Mouse (Mus musculus): ENCODE results near the gene Dpp9. TPM values are rescaled to one million over a fixed set of nuclear protein-coding genes. Genes with fewer than 3 reads are reported as not detected.

The Dpp9 gene
- 10.6 and 12.0 TPM in 2 replicates for polyA plus RNA-seq (2015; fragmentation: Nextera tagmentation; extraction: Ambion mirVana)

DNA sequence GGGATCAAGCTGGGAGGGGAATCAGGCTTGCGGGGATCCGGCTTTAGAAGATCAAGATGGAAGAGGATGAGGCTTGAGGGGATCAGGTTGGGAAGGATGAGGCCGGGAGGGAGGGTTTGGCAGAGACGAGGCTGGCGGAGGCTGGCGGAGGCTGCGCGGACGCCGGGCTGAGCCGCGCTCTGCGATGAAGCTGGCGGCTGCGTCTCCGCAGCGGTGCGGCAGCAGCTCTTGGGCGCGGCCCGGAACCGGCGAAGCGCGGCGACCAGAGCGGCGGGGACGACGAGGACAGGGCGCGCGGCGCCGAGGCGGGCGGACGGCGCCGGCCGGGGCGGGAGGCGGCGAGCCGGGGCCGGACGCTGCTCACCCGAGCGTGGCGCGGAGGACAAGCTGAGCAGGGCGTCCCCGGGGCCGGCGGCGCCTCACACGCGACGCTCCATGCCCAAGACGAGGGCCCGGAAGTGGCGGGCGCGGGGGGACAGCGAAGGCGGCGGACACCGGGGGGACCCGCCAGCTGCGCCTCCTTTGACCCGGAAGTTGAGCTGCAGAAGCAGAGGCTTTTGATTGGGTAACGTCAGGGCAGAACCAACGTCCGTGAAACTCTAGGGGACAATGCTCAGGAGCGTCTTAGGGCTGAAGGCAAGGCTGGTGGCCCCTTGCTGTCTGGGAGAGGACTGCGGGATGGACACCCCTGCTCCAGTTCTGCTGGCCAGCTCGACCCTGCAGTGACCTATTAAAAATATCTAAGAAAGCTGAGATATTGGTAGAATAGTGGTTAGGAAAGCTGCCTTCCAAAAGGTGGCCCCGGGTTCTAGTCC is at the start of gene Dpp9:
Dpp9 (minus strand) TSS at position 529 of the 815 bp plus-strand sequence.
- Histone ChIP-seq H3K4me1 (replicated peaks; ENCODE audit: control insufficient read depth, insufficient read depth, low read length) (peaks cover 4% of the 10 kb centered on the region), H3K4me3 (ENCODE audit: low read depth, low read length) (peak within 1 kb of the TSS; percentile 78), H3K9ac (ENCODE audit: low read depth, low read length) (peak within 1 kb of the TSS; percentile 86), H3K27me3 (replicated peaks; ENCODE audit: control insufficient read depth, insufficient read depth, low read length) (no peaks in the 10 kb centered on the region), H3K4me2 (replicated peaks; ENCODE audit: low read depth) (peak within 1 kb of the TSS; percentile 83), H3K27ac (ENCODE audit: low read depth, low read length) (peak within 1 kb of the TSS; percentile 91), H3K36me3 (ENCODE audit: control insufficient read depth, insufficient read depth) (0 out of 2 replicates have a peak, but pooled peaks cover 8% of the 10 kb centered on the region), H3K9me3 (ENCODE audit: control insufficient read depth) (no peaks in the 10 kb centered on the region)
- 0% methylated on average over 49 of the region's 78 CpGs for WGBS
- peak; percentile 52 for TF ChIP-seq CTCF (IDR thresholded peaks at IDR 0.05; ENCODE audit: low read depth)
- ATAC-seq = peak; percentile 99

DNA sequence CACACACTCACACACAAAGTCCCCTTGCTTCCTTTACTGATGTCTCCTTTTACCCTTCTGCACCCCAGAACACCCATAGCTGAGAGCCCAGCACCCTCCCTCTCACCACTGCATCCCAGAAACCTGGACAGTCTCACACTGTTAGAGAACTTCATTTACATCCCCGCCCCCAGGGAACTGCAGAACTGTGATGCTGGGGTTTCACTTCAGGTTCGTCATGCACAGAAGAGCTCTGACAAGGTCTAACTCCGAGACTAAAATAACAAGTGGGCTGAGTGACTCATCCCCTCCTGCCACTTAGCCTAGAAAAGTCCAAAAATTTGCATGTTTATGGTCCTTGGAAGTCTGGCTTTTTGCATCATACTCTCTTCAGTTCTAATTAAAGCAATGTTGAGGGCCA is 47.6 kb upstream of the Dpp9 start:
- no peak overlapping the region for H3K9ac ChIP-seq (ENCODE audit: low read depth, low read length)
- H3K36me3 ChIP-seq (ENCODE audit: control insufficient read depth, insufficient read depth) = peaks cover 29% of the 10 kb centered on the region
- WGBS = 58% methylated on average over 3 of the region's 3 CpGs
- H3K4me1 ChIP-seq (replicated peaks; ENCODE audit: control insufficient read depth, insufficient read depth, low read length) = no peaks in the 10 kb centered on the region
- no peak overlapping the region for H3K27ac ChIP-seq (ENCODE audit: low read depth, low read length)
- H3K27me3 ChIP-seq (replicated peaks; ENCODE audit: control insufficient read depth, insufficient read depth, low read length) = no peaks in the 10 kb centered on the region
- no peak for TF ChIP-seq CTCF (IDR thresholded peaks at IDR 0.05; ENCODE audit: low read depth)
- H3K4me2 ChIP-seq (replicated peaks; ENCODE audit: low read depth) = no peak overlapping the region
- no peaks in the 10 kb centered on the region for H3K9me3 ChIP-seq (ENCODE audit: control insufficient read depth)
- no peak overlapping the region for H3K4me3 ChIP-seq (ENCODE audit: low read depth, low read length)
- ATAC-seq = no peak

DNA sequence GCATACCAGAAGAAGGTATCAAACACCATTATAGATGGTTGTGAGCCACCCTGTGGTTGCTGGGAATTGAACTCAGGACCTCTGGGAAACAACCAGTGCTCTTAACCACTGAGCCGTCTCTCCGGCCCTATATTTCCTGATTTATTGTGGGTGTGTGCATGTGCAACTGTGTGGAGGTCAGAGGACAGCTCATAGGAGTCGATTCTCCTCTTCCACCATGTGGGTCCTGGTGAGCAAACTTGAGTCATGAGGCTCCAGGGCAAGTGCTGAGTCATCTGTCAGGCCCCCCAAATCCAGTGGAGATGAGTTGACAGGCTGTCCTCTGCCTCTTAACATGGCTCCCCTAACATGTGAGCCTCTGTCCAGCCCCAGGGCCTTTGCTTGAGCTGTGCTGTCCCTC is 47.2 kb upstream of the Dpp9 start:
- Histone ChIP-seq H3K27ac (ENCODE audit: low read depth, low read length) (no peak overlapping the region), H3K4me1 (replicated peaks; ENCODE audit: control insufficient read depth, insufficient read depth, low read length) (no peaks in the 10 kb centered on the region), H3K36me3 (ENCODE audit: control insufficient read depth, insufficient read depth) (peaks cover 27% of the 10 kb centered on the region), H3K9ac (ENCODE audit: low read depth, low read length) (no peak overlapping the region), H3K9me3 (ENCODE audit: control insufficient read depth) (no peaks in the 10 kb centered on the region), H3K4me2 (replicated peaks; ENCODE audit: low read depth) (no peak overlapping the region), H3K27me3 (replicated peaks; ENCODE audit: control insufficient read depth, insufficient read depth, low read length) (no peaks in the 10 kb centered on the region), H3K4me3 (ENCODE audit: low read depth, low read length) (no peak overlapping the region)
- 40% methylated on average over 3 of the region's 3 CpGs for WGBS
- TF ChIP-seq CTCF (IDR thresholded peaks at IDR 0.05; ENCODE audit: low read depth) = no peak
- ATAC-seq = no peak

DNA sequence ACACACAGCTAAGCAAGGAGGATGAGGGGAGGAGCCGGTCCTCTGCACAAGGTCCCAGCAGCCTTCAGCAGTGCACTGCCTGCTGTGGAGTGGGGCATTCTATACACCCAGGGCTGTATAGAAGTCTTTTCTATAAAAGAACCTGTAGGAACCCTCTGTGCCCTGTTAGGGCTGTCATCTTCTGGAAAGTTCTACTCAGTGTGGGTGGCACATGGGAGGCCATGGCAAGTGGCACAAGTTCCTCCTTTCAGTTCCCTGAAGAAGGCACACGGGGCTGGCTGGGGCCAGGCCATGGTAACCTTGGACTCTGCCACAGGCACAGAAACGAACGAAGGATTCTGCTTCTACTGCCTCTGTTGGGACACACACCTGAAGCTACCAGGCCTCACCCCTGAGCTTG is 46.3 kb upstream of the Dpp9 start:
- no peaks in the 10 kb centered on the region for H3K9me3 ChIP-seq (ENCODE audit: control insufficient read depth)
- no peak overlapping the region for H3K4me3 ChIP-seq (ENCODE audit: low read depth, low read length)
- no peak for TF ChIP-seq CTCF (IDR thresholded peaks at IDR 0.05; ENCODE audit: low read depth)
- no peak overlapping the region for H3K27ac ChIP-seq (ENCODE audit: low read depth, low read length)
- no peaks in the 10 kb centered on the region for H3K27me3 ChIP-seq (replicated peaks; ENCODE audit: control insufficient read depth, insufficient read depth, low read length)
- WGBS = 67% methylated on average over 4 of the region's 4 CpGs
- no peak overlapping the region for H3K9ac ChIP-seq (ENCODE audit: low read depth, low read length)
- no peak overlapping the region for H3K4me2 ChIP-seq (replicated peaks; ENCODE audit: low read depth)
- peaks cover 27% of the 10 kb centered on the region for H3K36me3 ChIP-seq (ENCODE audit: control insufficient read depth, insufficient read depth)
- no peaks in the 10 kb centered on the region for H3K4me1 ChIP-seq (replicated peaks; ENCODE audit: control insufficient read depth, insufficient read depth, low read length)
- no peak for ATAC-seq

DNA sequence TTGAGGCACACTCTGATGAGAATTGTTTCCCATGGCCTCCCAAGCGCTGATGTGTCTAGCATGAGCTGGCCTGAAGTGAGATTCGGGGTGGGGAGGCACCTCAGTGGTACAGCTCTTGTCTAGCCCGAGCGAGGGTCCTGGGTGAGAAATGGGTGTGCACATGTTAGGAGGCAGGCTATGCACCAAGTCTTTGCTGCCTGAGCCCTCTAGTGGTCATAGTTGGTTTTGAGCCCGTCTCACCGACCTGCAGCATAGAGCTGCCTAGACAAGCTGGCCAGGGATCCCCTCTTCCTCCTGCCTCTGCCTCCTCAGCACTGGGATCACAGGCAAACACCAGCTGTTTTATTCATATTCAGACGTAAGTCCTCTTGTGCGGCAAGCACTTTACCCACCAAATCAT is 45.3 kb upstream of the Dpp9 start:
- 22% methylated on average over 8 of the region's 8 CpGs for WGBS
- Histone ChIP-seq H3K4me3 (ENCODE audit: low read depth, low read length) (no peak overlapping the region), H3K36me3 (ENCODE audit: control insufficient read depth, insufficient read depth) (peaks cover 33% of the 10 kb centered on the region)

DNA sequence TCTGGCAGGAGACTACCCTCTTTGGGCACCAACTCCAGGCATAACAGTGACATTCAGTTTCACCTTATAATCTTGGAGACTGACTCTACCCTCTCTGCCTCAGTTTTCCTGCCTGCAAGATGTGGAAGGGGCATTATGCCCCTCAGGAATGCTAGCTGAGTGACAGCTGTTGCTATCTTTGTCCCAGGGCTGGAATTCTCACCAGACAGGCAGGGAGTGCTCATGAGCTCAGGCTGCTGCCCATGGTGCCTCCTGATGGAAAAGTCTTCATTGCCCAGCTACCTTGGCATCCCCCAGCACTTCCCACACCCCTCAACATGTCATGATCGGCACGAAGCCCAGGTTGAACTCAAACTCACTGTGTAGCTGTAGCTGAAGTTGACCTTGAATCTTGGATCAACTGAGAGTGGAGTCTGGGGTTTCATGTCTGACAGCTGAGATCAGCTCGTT is 44.0 kb upstream of the Dpp9 start:
- H3K4me2 ChIP-seq (replicated peaks; ENCODE audit: low read depth) = no peak overlapping the region
- no peaks in the 10 kb centered on the region for H3K4me1 ChIP-seq (replicated peaks; ENCODE audit: control insufficient read depth, insufficient read depth, low read length)
- H3K36me3 ChIP-seq (ENCODE audit: control insufficient read depth, insufficient read depth) = peaks cover 35% of the 10 kb centered on the region
- H3K4me3 ChIP-seq (ENCODE audit: low read depth, low read length) = no peak overlapping the region
- WGBS = 80% methylated on average over 3 of the region's 3 CpGs
- ATAC-seq = no peak
- no peaks in the 10 kb centered on the region for H3K27me3 ChIP-seq (replicated peaks; ENCODE audit: control insufficient read depth, insufficient read depth, low read length)
- H3K9ac ChIP-seq (ENCODE audit: low read depth, low read length) = no peak overlapping the region
- H3K9me3 ChIP-seq (ENCODE audit: control insufficient read depth) = no peaks in the 10 kb centered on the region
- no peak for TF ChIP-seq CTCF (IDR thresholded peaks at IDR 0.05; ENCODE audit: low read depth)
- no peak overlapping the region for H3K27ac ChIP-seq (ENCODE audit: low read depth, low read length)

More for the DNA sequence above, 45.3 kb upstream of the Dpp9 start:
- peak; percentile 46; the same call in 1 of the 2 replicates for ATAC-seq
- Histone ChIP-seq H3K9me3 (ENCODE audit: control insufficient read depth) (no peaks in the 10 kb centered on the region), H3K9ac (ENCODE audit: low read depth, low read length) (no peak overlapping the region), H3K27ac (ENCODE audit: low read depth, low read length) (no peak overlapping the region), H3K4me1 (replicated peaks; ENCODE audit: control insufficient read depth, insufficient read depth, low read length) (no peaks in the 10 kb centered on the region), H3K4me2 (replicated peaks; ENCODE audit: low read depth) (no peak overlapping the region), H3K27me3 (replicated peaks; ENCODE audit: control insufficient read depth, insufficient read depth, low read length) (no peaks in the 10 kb centered on the region)
- peak; percentile 93 for TF ChIP-seq CTCF (IDR thresholded peaks at IDR 0.05; ENCODE audit: low read depth)

All from intestine, postnatal 0 days (tissue).